Mouse (Mus musculus): ENCODE results near the gene Ndnf. TPM values are rescaled to one million over a fixed set of nuclear protein-coding genes. Genes with fewer than 3 reads are reported as not detected.

The Ndnf gene
- total RNA-seq, 4 experiments from 2014 or later: 0.04 to 0.07 (median 0.05) TPM; not detected in 1

- DNase-seq (ENCODE audit: low spot score in 2 of 2): no peak
Measured at GRCm38 (mm10) chr6:65743871-65744202, 72.4 kb downstream of the Ndnf start.

GRCm38 (mm10) chr6:65758214-65758613, 86.8 kb downstream of the Ndnf start:
- no peak for DNase-seq (ENCODE audit: low spot score in 2 of 2)

GRCm38 (mm10) chr6:65759174-65759573, 87.8 kb downstream of the Ndnf start:
- DNase-seq (ENCODE audit: low spot score in 2 of 2): no peak

DNA sequence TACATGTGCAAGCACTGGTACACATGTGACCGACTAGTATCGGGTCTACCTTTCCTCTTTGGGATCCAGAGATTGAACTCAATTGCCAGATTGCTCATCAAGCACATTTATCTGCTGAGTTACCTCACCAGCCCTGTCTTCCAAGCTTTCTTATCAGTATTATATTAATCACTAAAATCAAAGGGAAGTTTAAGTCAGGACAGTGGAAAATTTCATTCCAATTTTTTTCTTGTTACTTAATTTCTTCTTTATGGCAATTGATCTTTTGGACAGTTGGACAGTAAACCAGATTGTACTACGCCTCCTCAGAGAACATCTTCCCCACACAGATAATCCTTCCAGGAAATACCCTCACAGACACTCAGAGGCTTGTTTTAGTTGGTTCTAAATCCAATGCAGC, 88.7 kb downstream of the Ndnf start:
- no peak for DNase-seq (ENCODE audit: low spot score in 2 of 2)

Other genes starting within 250 kb of the Ndnf start
- gene Tnip3, start 146.3 kb upstream of the Ndnf start, total RNA-seq (2022): not detected
- 1 to 10 TPM; 1.2 to 2.0 (median 1.4) TPM for gene Prdm5, start 107.4 kb downstream of the Ndnf start, total RNA-seq (2022)